Mouse (Mus musculus): ENCODE measurements around the gene S1pr1. TPM values are rescaled to one million over a fixed set of nuclear protein-coding genes. Genes with fewer than 3 reads are reported as not detected.

S1pr1 gene
- polyA plus RNA-seq, 1 experiment from 2014 or later, result 16.5 TPM

DNA sequence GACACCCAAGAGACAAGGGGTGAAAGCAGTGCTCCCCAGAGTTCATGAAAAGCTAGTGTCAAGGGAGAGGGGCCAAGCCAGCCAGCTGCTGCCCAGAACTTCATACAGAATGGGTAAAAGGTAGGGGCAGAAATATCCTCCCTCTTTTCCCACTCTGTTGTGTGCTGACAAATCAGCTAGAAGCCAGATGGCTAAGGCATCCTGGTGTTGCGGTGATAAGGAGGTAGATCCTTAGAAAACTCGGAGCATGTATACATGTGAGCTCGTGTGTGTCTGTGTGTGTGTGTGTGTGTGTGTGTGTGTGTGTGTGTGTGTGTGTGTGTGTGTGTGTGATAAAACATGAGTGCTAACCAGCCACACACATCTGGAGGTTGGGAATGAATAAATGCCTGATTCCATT lies 20.7 kb upstream of the S1pr1 start:
- Histone ChIP-seq H3K9ac (no peak overlapping the region), H3K36me3 (no peaks in the 10 kb centered on the region), H3K27ac (no peak overlapping the region), H3K4me2 (replicated peaks) (no peak overlapping the region), H3K4me1 (replicated peaks) (no peaks in the 10 kb centered on the region), H3K9me3 (no peaks in the 10 kb centered on the region), H3K27me3 (replicated peaks) (no peaks in the 10 kb centered on the region), H3K4me3 (replicated peaks) (no peak overlapping the region)
- ATAC-seq, result no peak
- WGBS, result 84% methylated on average over 3 of the region's 3 CpGs

DNA sequence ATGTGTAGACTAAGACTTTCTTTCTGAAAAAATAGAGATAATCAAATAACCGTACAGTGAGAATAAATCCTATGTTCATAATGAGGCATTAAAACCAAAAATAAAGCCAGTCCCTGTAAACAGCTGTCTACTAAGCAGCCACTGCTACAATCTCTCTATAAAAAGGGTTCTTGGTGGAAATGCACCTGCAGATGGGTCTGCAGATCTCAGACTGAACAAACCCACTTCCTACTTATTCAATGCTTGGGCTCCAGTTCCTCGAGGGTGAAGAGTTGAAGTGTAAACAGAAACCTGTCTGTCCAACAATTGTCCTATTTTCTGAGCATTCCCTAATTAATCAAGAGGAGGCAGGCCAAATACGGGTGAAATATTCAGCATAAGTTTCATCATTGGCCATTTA lies 20.0 kb upstream of the S1pr1 start:
- Histone ChIP-seq H3K36me3 (no peaks in the 10 kb centered on the region), H3K4me2 (replicated peaks) (no peak overlapping the region), H3K27me3 (replicated peaks) (no peaks in the 10 kb centered on the region), H3K4me3 (replicated peaks) (no peak overlapping the region), H3K9me3 (no peaks in the 10 kb centered on the region), H3K27ac (no peak overlapping the region), H3K9ac (no peak overlapping the region), H3K4me1 (replicated peaks) (no peaks in the 10 kb centered on the region)
- no peak for ATAC-seq
- WGBS, result 76% methylated on average over 3 of the region's 3 CpGs

DNA sequence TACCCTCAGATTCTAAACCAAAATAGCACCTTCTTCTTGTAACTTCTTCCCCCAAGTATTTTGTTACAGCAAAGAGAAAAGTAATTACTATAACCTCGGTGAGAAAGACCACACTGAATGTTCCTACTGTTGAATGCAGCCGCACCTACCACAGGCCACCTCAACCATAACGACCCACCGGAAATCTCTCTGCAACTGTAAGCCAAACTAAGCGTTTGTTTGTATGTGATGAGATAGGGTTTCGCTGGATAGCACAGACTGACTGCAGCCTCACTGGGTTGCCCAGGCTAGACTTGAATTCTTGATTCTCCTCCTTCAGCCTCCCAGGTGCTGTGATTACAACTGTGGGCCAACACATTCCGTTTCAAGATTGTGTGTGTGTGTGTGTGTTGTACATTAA lies 15.5 kb upstream of the S1pr1 start:
- no peaks in the 10 kb centered on the region for H3K4me1 ChIP-seq (replicated peaks)
- H3K9ac ChIP-seq, result no peak overlapping the region
- no peak overlapping the region for H3K4me2 ChIP-seq (replicated peaks)
- no peaks in the 10 kb centered on the region for H3K36me3 ChIP-seq
- ATAC-seq, result no peak
- H3K27ac ChIP-seq, result no peak overlapping the region
- H3K4me3 ChIP-seq (replicated peaks), result no peak overlapping the region
- 88% methylated on average over 7 of the region's 7 CpGs for WGBS
- H3K9me3 ChIP-seq, result no peaks in the 10 kb centered on the region
- H3K27me3 ChIP-seq (replicated peaks), result no peaks in the 10 kb centered on the region

DNA sequence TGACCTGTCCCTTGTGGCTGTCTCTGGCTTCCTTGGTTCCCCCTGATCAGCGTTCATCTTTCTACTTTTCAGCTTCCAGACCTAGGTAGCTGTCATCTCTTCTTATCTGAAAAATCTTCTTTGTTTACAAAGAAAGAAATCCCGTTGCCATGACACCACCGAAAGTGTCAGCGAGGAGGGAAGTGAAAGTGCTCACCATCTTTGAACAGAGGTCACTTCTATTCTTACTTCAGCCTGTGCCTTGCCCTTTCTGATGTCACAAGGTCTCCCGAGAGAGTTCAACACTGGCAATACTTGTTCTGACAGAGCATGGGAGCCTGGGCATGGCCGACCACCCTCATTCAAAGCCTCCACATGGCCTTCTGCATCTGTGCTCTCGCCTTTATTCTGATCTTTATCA lies 14.3 kb upstream of the S1pr1 start:
- Histone ChIP-seq H3K9ac (no peak overlapping the region), H3K27ac (no peak overlapping the region), H3K4me3 (replicated peaks) (no peak overlapping the region), H3K9me3 (no peaks in the 10 kb centered on the region), H3K4me2 (replicated peaks) (no peak overlapping the region), H3K4me1 (replicated peaks) (no peaks in the 10 kb centered on the region), H3K36me3 (no peaks in the 10 kb centered on the region), H3K27me3 (replicated peaks) (no peaks in the 10 kb centered on the region)
- no peak for ATAC-seq
- WGBS, result 48% methylated on average over 7 of the region's 7 CpGs

DNA sequence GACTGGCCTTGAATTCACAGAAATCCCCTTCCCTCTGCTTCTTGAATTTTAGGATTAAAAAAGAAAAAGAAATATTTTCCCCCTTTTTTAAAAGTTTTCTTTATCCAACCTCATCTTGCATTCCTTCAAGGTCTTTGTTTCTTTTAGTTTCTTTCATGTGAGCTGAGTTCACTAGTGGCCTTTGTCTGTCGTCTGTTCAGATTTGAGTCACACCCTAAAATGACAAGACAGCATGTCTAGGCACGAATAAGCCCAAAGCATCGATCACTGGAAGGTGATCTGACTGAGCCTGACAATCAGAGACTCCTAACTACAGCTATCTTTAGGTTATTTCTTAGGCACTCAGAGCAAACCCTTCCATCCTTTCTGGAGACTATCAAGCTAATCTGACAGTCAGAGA lies 13.3 kb upstream of the S1pr1 start:
- 71% methylated on average over 3 of the region's 3 CpGs for WGBS
- H3K4me3 ChIP-seq (replicated peaks), result no peak overlapping the region
- H3K4me2 ChIP-seq (replicated peaks), result no peak overlapping the region
- H3K9ac ChIP-seq, result no peak overlapping the region
- no peaks in the 10 kb centered on the region for H3K9me3 ChIP-seq
- ATAC-seq, result no peak
- H3K4me1 ChIP-seq (replicated peaks), result no peaks in the 10 kb centered on the region
- H3K36me3 ChIP-seq, result no peaks in the 10 kb centered on the region
- H3K27ac ChIP-seq, result no peak overlapping the region
- H3K27me3 ChIP-seq (replicated peaks), result no peaks in the 10 kb centered on the region

GRCm38 (mm10) chr3:115718886-115719285 lies 4.0 kb upstream of the S1pr1 start:
- Histone ChIP-seq H3K27ac (no peak overlapping the region), H3K27me3 (replicated peaks) (no peaks in the 10 kb centered on the region), H3K36me3 (no peaks in the 10 kb centered on the region), H3K4me1 (replicated peaks) (no peaks in the 10 kb centered on the region; the same call in 1 of the 2 replicates), H3K4me3 (replicated peaks) (no peak overlapping the region), H3K4me2 (replicated peaks) (no peak overlapping the region), H3K9me3 (no peaks in the 10 kb centered on the region), H3K9ac (no peak overlapping the region)
- no peak for ATAC-seq
- 65% methylated on average over 6 of the region's 6 CpGs for WGBS

DNA sequence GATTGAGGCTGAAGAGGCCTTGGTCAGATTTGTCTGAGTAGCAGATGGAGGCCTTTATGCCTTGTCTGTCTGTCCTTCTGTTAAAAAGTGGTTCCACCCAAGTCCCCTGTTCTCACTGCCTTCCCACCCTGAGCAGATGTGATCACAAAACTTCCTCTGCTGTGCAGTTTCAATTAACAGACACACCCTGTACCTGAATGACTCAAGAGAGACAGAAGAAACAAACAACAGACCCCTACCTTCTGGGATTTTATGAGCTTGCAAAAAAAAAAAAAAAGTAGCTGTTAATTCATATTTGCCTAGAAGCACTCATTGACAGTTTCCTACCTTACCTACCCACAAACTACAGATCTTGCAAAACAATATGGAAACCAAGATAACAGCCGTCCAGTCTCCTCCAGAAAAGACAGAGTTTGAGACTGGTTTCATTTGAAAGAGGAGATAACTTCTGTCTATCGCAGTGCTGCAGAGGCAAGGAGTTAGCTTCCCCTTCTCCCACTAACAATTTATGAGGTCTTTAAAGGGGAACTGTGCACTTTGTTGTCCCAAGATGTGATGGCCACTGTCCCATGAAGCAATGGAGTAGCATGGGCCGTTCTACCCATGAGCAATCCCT lies 1.1 kb upstream of the S1pr1 start:
- Histone ChIP-seq H3K36me3 (no peaks in the 10 kb centered on the region), H3K4me1 (replicated peaks) (no peaks in the 10 kb centered on the region; the same call in 1 of the 2 replicates), H3K9ac (no peak overlapping the region), H3K9me3 (no peaks in the 10 kb centered on the region), H3K27ac (no peak overlapping the region), H3K4me2 (replicated peaks) (peak overlapping the region; percentile 92), H3K4me3 (replicated peaks) (peak overlapping the region; percentile 56), H3K27me3 (replicated peaks) (no peaks in the 10 kb centered on the region)
- WGBS, result 79% methylated on average over 3 of the region's 3 CpGs
- ATAC-seq, result no peak

- no peak for ATAC-seq
- Histone ChIP-seq H3K27ac (no peak overlapping the region), H3K9ac (peak overlapping the region; percentile 17; the same call in 1 of the 2 replicates), H3K4me3 (replicated peaks) (peak overlapping the region; percentile 56), H3K4me2 (replicated peaks) (peak overlapping the region; percentile 92), H3K36me3 (no peaks in the 10 kb centered on the region), H3K4me1 (replicated peaks) (no peaks in the 10 kb centered on the region; the same call in 1 of the 2 replicates), H3K9me3 (no peaks in the 10 kb centered on the region), H3K27me3 (replicated peaks) (no peaks in the 10 kb centered on the region)
- WGBS, result 8% methylated on average over 5 of the region's 5 CpGs
Observed at GRCm38 (mm10) chr3:115714049-115714435, 830 bp downstream of the S1pr1 start.

DNA sequence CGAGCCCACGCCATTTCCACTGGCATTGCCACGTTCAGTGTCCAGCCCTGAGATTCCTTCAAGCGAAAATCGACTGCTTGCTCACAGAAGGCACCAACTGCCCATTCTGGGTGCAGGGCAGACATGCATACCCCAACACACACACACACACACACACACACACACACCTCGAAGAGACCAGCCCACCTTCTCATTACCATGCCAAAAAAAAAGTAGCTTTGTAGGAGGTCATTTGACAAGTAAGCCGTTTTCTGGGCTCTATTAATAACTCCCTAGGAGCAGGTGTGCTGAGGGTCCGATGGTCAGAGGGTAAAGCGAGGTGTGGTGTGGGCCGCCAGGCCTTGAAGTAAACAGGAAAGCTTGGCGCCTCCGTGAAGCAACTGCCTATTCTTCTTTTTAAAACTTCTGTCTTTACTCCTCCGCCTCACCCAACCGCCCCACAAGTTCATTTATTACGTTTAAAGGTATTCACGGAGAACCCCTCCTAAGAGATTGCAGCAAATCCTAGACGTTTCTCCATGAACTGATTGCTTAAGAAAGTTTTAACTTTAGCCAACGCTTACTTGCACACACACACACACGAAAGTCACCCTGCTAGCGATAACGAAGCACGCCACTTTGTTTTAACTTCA lies 1.3 kb downstream of the S1pr1 start:
- Histone ChIP-seq H3K4me1 (replicated peaks) (no peaks in the 10 kb centered on the region; the same call in 1 of the 2 replicates), H3K27me3 (replicated peaks) (no peaks in the 10 kb centered on the region), H3K9me3 (no peaks in the 10 kb centered on the region), H3K9ac (peak overlapping the region; percentile 17; the same call in 1 of the 2 replicates), H3K4me2 (replicated peaks) (peak overlapping the region; percentile 92), H3K4me3 (replicated peaks) (peak overlapping the region; percentile 56), H3K36me3 (no peaks in the 10 kb centered on the region), H3K27ac (no peak overlapping the region)
- 22% methylated on average over 22 of the region's 22 CpGs for WGBS
- no peak for ATAC-seq

DNA sequence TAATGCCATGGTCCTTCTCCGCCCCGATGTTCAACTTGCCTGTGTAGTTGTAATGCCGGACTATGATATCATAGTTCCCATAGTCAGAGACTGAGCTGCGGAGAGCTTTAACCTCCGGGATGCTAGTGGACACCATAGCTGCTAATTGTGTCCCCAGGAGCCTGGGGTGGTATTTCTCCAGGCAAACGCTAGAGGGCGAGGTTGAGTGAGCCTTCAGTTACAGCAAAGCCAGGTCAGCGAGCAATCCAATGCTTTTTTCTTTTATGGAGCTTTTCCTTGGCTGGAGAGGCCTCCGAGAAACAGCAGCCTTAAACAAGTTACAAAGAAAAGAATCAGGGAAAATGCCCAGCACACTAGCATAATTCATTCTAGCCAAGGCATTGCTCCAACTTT lies 2.1 kb downstream of the S1pr1 start:
- Histone ChIP-seq H3K36me3 (no peaks in the 10 kb centered on the region), H3K4me2 (replicated peaks) (peak overlapping the region; percentile 20), H3K27ac (no peak overlapping the region), H3K4me3 (replicated peaks) (no peak overlapping the region), H3K27me3 (replicated peaks) (no peaks in the 10 kb centered on the region), H3K9ac (no peak overlapping the region), H3K9me3 (no peaks in the 10 kb centered on the region), H3K4me1 (replicated peaks) (no peaks in the 10 kb centered on the region; the same call in 1 of the 2 replicates)
- 16% methylated on average over 9 of the region's 9 CpGs for WGBS
- ATAC-seq, result no peak

DNA sequence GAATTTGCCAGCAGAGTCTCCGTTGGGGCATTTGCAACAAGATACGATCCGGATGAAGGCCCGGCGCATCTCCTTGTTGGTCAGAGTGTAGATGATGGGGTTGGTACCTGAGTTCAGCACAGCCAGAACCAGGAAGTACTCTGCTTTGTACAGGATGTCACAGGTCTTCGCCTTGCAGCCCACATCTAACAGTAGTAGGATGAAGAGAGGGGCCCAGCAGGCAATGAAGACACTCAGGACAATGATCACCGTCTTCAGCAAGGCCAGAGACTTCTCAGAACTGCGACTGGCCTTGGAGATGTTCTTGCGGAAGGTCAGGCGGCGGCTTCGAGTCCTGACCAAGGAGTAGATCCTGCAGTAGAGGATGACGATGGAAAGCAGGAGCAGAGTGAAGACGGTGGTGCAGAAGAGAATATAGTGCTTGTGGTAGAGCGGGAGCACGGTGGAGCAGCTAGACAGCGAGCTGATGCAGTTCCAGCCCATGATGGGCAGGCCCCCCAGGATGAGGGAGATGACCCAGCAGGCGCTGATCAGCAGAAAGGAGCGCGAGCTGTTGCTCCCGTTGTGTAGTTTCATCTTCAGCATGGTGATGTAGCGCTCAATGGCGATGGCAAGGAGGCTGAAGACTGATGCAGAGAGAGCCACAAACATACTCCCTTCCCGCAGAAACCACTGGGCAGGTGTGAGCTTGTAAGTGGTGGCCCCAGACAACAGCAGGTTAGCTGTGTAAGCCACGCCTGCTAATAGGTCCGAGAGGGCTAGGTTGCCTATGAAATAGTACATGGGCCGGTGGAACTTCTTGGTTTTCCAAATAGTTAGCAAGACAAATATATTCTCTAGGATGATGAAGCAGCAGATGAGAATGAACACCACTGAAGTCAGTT lies 2.7 kb downstream of the S1pr1 start:
- 88% methylated on average over 27 of the region's 27 CpGs for WGBS
- Histone ChIP-seq H3K4me2 (replicated peaks) (peak overlapping the region; percentile 20), H3K9ac (no peak overlapping the region)

GRCm38 (mm10) chr3:115711393-115711792 lies 3.5 kb downstream of the S1pr1 start:
- Histone ChIP-seq H3K36me3 (no peaks in the 10 kb centered on the region), H3K27me3 (replicated peaks) (no peaks in the 10 kb centered on the region), H3K4me1 (replicated peaks) (no peaks in the 10 kb centered on the region; the same call in 1 of the 2 replicates), H3K4me3 (replicated peaks) (no peak overlapping the region), H3K27ac (no peak overlapping the region), H3K4me2 (replicated peaks) (0 out of 2 replicates have a peak overlapping the region, but pooled peaks have one; percentile 20), H3K9ac (no peak overlapping the region), H3K9me3 (no peaks in the 10 kb centered on the region)
- whole genome bisulfite sequencing, result 91% methylated on average over 3 of the region's 3 CpGs
- no peak for ATAC-seq

More for the DNA sequence above, 2.7 kb downstream of the S1pr1 start:
- no peak for ATAC-seq
- no peaks in the 10 kb centered on the region for H3K9me3 ChIP-seq
- H3K4me1 ChIP-seq (replicated peaks), result no peaks in the 10 kb centered on the region; the same call in 1 of the 2 replicates
- no peak overlapping the region for H3K27ac ChIP-seq
- H3K4me3 ChIP-seq (replicated peaks), result no peak overlapping the region
- H3K36me3 ChIP-seq, result no peaks in the 10 kb centered on the region
- H3K27me3 ChIP-seq (replicated peaks), result no peaks in the 10 kb centered on the region

All from intestine, embryonic 15.5 days (tissue).